Mouse (Mus musculus) frontal cortex, postnatal 14 days (tissue): ENCODE measurements at regions not wholly inside any gene's neighbourhood (a gene's known extent, or its start where the extent isn't known, plus 50 kb on each side); places are given as distances from the start of the nearest gene placed in this dataset.
A peak's percentile ranks its signal among the peaks of the same experiment; 100 is the strongest.

Experiments used
- DNase-seq, 2 experiments: peaks; one replicate each; pipeline ENCODE4 v3.0.0; 2022; ENCODE audit warnings: low spot score in 2 of 2

- no peak for DNase-seq
These were observed 342.1 kb downstream of the Rps24 start for GRCm38 (mm10) chr14:24829001-24829400.

DNA sequence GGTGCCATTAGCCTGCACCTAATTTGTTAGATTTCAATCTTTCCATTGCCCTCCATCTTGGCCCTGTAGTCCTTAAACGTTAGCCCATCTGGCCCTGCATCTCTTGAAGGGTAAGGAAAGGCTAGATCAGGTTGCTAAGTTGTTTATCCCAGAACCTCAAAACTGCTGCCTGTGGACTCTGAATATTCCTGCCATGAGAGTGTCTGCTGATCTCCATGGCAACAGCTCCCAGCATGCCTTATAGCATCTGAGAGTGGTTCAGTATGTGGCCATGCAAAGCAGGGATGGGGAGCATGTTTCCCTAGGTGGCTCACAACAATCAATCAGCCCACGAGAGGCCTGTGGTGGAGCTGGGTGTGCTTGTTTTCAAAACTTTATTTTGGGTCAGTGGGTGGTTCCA, 346.3 kb downstream of the Rps24 start:
- no peak for DNase-seq

- no peak for DNase-seq
These were observed 351.3 kb downstream of the Rps24 start for GRCm38 (mm10) chr14:24838219-24838618.

GRCm38 (mm10) chr14:24839056-24839455, 352.1 kb downstream of the Rps24 start:
- no peak for DNase-seq

DNA sequence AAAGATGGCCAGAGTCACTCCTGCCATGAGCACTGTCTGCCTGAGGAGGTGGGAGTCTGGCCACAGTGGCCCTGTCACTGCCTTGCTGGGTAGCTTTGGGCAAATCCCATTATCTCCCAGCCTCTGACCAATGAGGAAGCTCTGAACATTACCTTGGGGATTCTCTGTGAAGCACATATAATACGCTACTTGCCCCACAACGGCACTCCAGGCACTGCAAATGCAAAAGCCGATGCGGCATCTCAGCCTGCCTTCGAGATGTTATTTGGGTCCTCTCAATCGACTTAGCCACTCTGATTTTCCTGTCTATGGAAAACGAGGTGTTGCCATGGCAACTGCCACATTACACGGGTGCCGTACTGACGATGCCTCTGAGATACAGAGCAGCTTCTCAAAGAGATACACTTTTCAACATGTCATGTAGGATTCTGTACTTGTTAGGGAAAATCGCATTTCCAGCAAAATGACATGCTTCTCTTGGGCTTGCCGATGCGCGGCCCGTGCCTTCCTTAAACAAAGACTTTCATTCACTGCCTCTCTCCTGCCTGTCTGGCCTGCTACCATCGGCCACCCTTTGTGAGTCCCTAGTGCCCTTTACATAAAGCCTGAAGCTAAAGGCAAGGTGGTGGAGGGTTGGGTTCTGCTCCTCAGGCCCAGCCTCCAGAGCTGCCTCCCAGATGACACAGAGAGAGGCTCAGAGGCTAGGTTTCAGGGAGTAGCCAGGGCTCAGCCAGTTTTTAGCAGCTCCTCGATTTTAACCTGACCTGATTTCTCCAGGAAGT, 355.0 kb downstream of the Rps24 start:
- DNase-seq, result peak; percentile 71 to 80

DNA sequence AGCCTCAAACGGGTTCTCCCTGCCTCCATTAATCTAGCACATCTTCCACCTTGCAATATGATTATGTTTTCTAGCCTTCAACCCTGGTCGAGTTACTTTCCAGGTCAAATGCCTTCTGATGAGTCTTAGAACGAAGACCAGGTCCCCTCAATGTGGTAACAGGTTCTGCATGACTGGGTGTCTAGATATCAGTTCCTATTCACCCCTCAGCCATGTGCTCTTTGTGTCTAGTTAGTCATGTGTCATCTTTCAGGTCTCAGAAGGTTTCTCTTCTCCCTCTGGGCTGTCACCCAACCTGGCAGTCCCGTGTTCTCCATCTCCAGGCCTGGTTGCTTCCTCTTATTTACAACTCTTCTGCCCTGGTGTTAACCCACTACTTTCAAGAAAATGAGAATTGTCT, 356.7 kb downstream of the Rps24 start:
- no peak for DNase-seq

GRCm38 (mm10) chr14:24850491-24850890, 363.6 kb downstream of the Rps24 start:
- DNase-seq, result no peak

DNA sequence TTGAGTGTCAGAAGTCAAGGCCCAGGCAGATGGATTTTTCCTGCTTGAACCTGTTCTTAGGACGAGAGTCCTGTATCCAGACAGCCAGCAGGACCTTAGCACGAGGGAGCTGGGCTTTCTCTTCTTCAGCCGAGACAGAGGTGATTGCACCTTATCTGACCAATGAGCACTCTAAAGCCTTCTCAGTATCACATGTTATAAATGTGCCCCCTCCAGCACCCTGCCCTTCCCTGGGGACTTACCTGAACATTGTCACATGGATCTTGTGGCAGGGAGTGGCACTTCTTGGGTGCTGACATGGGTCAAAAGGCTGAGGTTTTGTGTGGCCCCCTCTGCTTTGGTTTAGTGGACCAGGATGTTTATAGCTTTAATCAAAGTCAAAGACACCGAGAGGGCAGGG, 367.5 kb downstream of the Rps24 start:
- no peak for DNase-seq

DNA sequence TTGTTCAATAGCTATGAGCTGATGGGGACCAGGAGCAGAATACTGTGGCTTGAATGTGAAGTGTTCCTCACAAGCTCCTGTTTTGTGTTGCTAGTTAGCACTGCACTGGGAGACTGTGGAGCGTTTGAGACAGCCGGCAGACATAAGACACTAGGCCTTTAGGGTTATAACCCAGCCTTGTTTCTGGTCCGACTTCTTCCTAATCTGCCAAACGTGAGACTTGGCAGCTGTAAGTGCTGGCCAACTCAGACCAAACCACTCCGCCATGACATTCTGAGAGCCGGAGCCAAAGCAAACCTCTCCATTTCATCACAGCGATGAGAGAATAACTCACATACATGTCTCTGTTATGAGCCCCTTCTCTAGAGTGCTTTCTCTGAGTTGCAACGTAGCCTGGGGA, 375.2 kb downstream of the Rps24 start:
- DNase-seq, result no peak

DNA sequence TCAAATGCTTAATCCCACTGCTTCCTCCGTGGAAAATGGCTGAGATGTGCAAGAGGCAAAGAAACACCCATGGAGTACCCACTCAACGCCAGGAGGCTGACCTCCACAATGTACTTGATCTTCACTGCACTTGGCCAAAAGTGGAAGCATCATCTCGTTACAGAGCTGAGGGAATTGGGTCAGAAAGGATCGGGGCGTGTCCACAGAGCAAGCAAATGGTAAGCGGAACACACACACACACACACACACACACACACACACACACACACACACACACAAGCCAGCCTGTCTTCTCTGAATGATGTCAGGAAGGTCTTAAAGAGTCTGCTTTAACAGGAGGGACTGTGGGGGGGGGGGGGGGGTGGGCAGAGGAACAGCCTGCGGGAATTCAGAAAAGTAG, 375.7 kb downstream of the Rps24 start:
- no peak for DNase-seq

GRCm38 (mm10) chr14:24863116-24863515, 376.2 kb downstream of the Rps24 start:
- DNase-seq, result no peak

DNA sequence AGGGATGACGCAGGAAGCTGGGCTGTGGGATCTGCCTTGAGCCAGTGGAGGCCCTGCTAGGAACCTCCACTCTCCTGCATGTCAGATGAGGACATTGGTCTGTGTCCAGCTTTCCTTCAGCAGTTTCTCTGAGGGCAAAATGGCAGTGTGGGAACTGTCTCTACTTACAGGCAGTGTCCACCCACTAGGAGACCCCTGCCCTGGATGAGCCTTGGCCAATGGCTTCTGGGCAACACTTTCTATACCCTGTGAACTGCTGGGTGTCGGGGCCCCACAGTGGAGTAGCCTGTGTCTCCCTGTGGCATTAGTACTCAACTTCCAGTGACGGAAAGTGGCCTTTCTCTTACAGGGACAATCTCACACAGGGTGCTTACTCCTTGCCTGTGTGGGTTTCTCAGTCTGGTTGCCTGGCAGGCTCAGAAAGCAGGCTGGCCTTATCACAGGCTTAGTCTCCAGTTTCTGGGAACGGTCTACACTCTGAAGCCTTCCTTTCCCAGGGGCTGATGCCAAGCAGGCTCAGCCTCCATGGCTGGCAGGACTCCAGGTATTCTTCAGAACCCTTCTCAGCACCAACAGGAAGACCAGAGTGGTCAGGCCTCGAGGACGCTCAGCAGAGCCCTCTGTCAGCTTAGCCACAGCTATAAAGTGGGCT, 378.8 kb downstream of the Rps24 start:
- DNase-seq, result no peak

GRCm38 (mm10) chr14:24867816-24868215, 380.9 kb downstream of the Rps24 start:
- no peak for DNase-seq

GRCm38 (mm10) chr14:24868756-24869155, 381.8 kb downstream of the Rps24 start:
- DNase-seq, result no peak

DNA sequence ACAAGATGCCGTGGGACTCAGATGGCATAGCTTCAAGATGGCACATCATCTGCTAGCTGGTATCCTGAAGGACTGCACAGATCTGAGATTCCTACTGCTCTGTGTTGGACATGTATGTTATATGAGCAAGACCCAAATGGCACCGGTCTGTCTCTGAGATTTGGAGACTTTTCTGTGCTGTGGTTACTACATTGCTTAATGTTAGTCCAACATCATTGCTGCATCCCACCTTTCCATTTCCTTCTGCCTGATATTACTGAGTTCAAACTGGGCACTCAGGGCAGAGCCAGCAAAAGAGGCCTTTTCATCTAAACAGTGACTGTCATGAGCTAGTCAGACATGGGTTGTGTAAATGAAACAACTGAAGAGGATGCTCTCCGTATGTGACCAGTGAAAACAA, 383.3 kb downstream of the Rps24 start:
- DNase-seq, result no peak

DNA sequence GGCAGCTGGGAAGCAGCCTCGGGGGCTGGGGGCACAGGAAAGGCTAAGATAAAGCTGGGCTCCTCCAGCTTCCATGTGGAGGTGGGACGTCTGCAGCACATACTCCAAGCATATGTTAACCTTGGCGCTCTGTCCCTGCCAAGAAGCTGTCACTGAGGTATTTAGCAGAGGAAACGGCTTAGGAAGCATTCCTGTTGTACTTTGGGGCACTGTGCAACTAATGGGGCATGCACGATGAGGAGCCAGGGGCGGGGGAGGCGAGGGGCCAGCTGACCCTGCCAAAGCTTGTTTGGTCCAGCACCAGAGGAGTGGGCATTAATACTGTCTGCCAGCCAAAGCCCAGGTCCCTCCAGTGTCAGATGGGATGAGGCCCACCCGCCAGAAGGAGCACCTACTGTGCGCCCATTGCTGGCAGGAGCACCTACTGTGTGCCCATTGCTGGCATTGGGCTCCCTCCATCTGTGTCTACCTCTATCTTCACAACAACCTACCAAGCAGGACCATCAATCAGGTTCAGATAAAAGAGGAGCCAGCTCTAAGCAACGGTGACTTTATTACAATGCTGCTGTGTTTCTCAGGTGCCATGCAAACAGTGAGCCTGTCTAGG, 384.6 kb downstream of the Rps24 start:
- no peak for DNase-seq

DNA sequence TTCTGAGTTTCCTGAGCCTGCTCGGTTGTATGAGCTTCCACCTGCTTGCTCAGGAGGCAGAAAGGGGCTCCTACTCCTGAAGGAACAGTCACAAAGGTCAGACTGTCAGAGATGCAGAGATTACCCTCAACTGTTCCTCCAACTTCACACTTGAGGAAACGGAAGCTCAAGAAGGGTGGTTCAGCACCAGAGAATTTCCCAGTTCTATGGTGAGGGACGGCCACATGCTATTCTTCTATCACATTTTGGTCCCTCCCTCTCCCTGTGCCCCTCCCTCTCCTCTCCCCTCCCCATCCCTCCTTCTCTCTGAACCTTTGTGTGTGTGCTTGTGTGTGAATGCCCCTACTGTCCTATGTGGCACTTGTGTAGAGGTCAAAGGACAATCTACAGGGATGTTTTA, 386.0 kb downstream of the Rps24 start:
- DNase-seq, result no peak

DNA sequence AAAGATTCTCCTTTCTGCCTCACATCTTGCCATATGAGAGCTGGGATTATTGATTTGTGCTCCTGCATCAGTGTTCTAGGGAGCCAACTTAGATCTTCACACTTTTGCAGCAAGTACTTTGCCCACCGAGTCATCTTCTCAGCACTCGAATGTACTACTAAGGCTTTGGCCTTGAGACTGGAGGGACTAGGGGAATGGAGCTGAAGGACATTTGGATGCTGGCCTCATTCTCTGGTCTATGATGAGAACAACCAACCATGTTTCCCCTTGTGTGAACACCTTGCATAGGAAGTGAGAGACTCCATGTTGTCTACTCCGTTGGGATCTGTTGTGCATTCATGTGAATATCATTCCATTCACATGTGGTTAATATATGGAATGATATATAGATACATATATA, 386.5 kb downstream of the Rps24 start:
- DNase-seq, result no peak

GRCm38 (mm10) chr14:24874426-24875155, 387.7 kb downstream of the Rps24 start:
- DNase-seq, result no peak

DNA sequence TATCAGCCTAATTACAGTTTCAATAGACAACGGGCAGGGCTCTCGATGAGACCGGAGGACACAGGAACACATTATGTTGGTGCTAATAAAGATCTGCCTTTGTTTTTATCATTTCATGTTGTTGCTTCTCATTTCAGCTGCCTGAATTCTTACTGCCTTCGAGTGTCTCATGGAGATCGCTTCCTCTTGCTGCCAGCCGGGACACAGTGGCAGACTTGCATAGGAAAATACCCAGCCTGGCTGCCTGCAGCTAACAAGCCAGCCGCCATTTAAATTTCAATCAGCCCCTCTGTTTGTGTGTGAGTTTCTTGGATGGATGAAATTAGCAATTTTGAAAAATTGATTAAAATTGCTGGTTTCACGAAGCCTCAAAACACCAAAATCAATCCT, 388.2 kb downstream of the Rps24 start:
- no peak for DNase-seq

DNA sequence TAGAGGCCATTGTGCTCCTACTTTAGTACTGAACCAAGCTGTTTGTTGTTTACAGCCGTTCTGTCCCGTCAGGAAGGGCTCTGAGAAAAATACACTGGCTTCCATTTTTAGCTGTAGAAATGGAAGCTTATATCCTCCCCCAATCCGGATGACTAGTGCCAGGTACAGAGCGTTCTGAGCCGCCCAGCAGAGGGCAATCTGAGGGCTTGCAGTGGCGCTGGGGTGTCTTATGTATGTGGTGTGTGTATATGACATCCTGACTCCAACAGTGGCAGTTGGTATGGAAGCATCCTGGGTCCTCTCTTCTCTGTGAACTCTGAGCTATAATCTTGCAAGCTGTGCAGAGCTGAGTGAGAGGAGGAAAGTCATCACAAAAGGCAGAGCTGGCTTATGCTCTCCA, 389.0 kb downstream of the Rps24 start:
- DNase-seq, result no peak

DNA sequence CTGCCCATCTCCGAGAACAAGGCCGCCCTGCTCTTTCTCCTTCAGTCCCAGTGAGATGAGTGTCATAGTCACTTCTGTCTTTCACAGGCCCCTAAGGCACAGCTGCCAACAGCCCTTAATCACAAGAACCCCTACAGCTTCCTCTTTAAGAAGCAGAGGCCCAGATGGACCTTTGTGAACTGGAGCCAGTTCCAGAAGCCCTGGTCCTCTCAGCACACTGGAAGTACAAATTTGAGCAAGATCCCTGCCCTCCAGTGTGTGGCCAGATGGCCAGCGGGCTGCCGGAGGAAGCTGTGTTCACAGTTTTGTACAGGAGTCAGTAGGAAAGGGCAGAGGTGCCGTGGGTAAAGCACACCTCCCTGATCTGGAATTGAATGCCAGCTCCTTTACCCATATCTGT, 389.6 kb downstream of the Rps24 start:
- DNase-seq, result no peak

DNA sequence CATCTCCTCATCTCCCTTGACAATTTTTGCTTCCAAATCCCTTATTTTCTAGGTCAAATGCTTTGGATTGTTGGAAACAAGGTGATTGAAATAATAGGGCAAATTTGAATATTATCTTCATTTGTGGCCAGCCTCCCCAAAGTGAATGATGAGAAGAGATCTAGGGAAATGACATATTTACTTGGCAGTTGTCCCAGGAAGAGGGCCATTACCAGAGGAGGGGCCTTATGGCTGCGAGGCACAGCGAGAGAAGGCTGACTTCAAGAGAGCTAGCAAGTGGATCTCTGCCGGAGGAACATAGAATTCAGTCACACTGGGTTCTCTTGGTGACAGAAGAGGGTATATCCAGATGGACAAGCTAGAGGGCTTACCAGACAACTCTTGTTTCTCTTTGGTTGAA, 390.9 kb downstream of the Rps24 start:
- DNase-seq, result no peak
